Mouse (Mus musculus) kidney, embryonic 14.5 days (tissue): Measurements from ENCODE around the gene Clip2. TPM values are rescaled to one million over a fixed set of nuclear protein-coding genes. Genes with fewer than 3 reads are reported as not detected.

Experiments
- ATAC-seq: fragments of 200-750 bp; cut with Nextera tagmentation; 2 replicates; pipeline ENCODE4 v1.8.0; 2017; ENCODE audit warnings: moderate number of reproducible peaks, mild to moderate bottlenecking, moderate TSS enrichment, moderate library complexity; ENCODE audit not compliant: low FRiP score, low TSS enrichment
- H3K27ac ChIP-seq: fragments of 300-500 bp; sonication (generic); 2 replicates; pipeline ENCODE4 v1.5.1; 2014; ENCODE audit warnings: low read depth, mild to moderate bottlenecking, low read length, moderate library complexity, mixed read lengths
- H3K27me3 ChIP-seq: fragments of 300-500 bp; sonication (generic); 2 replicates; pipeline ENCODE4 v1.6.1; 2014; ENCODE audit warnings: mild to moderate bottlenecking, low read length; ENCODE audit not compliant: control insufficient read depth, insufficient read depth
- H3K36me3 ChIP-seq: fragments of 300-500 bp; sonication (generic); 2 replicates; pipeline ENCODE4 v1.6.1; 2014; ENCODE audit warnings: low read length, mixed read lengths; ENCODE audit not compliant: control insufficient read depth, insufficient read depth
- H3K4me1 ChIP-seq: fragments of 300-500 bp; sonication (generic); 2 replicates; pipeline ENCODE4 v1.6.1; 2014; ENCODE audit warnings: low read length, mixed read lengths; ENCODE audit not compliant: control insufficient read depth, insufficient read depth
- H3K4me2 ChIP-seq: fragments of 300-500 bp; sonication (generic); replicated peaks from 2 replicates; pipeline ENCODE4 v1.6.1; 2014; ENCODE audit warnings: low read depth, mild to moderate bottlenecking, low read length
- H3K4me3 ChIP-seq: fragments of 300-500 bp; sonication (generic); 2 replicates; pipeline ENCODE4 v1.5.1; 2014; ENCODE audit warnings: mild to moderate bottlenecking, low read length
- H3K9ac ChIP-seq: fragments of 300-500 bp; sonication (generic); 2 replicates; pipeline ENCODE4 v1.6.1; 2014; ENCODE audit warnings: low read depth, mild to moderate bottlenecking, low read length, moderate library complexity
- H3K9me3 ChIP-seq: fragments of 300-500 bp; sonication (generic); 2 replicates; pipeline ENCODE4 v1.6.1; 2016; ENCODE audit warnings: low read length; ENCODE audit not compliant: control insufficient read depth
- WGBS: fragments of 180-500 bp; shearing (Covaris S2); extraction: QIAGEN DNeasy Blood & Tissue Kit; methylation state at CpG from one replicate; pipeline ENCODE4 v1.1.7; 2014; 5-methylcytosine and 5-hydroxymethylcytosine counted together
- polyA plus RNA-seq: library from polyadenylated mRNA; unstranded; fragments of >200 nt; fragmentation: Nextera tagmentation; extraction: Ambion mirVana; gene quantifications from 2 replicates; pipeline ENCODE4 v1.2.1, GENCODE M21; 2014

Gene Clip2
- polyA plus RNA-seq, 1 experiment from 2014 or later = 4.4 TPM

DNA sequence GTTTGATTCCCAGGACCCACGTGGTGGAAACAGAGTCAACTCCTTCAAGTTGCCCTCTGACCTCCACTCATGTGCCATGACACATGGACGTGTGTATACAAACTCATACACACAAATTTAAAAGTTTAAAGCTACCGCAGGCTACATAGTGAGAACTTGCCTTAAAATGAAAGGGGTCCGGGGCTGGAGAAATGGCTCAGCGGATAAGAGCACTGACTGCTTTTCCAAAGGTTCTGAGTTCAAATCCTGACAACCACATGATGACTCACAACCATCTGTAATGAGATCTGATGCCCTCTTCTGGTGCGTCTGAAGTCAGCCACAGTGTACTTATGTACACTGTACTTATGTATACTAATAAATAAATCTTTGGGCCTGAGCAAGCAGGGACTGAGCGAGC lies 93.1 kb downstream of the Clip2 start:
- ATAC-seq = no peak

GRCm38 (mm10) chr5:134458416-134458815 lies 93.8 kb downstream of the Clip2 start:
- no peak for ATAC-seq
- no peak overlapping the region for H3K4me2 ChIP-seq
- H3K9me3 ChIP-seq = no peaks in the 10 kb centered on the region
- no peaks in the 10 kb centered on the region for H3K27me3 ChIP-seq
- no peak overlapping the region for H3K27ac ChIP-seq
- peaks cover 13% of the 10 kb centered on the region; the same call in 1 of the 2 replicates for H3K4me1 ChIP-seq
- H3K9ac ChIP-seq = no peak overlapping the region
- no peaks in the 10 kb centered on the region; the same call in 1 of the 2 replicates for H3K36me3 ChIP-seq
- no peak overlapping the region for H3K4me3 ChIP-seq
- 74% methylated on average over 3 of the region's 3 CpGs for WGBS

More for the DNA sequence above, 93.1 kb downstream of the Clip2 start:
- WGBS = 87% methylated on average over 7 of the region's 7 CpGs
- Histone ChIP-seq H3K27me3 (no peaks in the 10 kb centered on the region), H3K36me3 (no peaks in the 10 kb centered on the region), H3K27ac (no peak overlapping the region), H3K9me3 (no peaks in the 10 kb centered on the region), H3K4me2 (no peak overlapping the region), H3K4me1 (peaks cover 11% of the 10 kb centered on the region; the same call in 1 of the 2 replicates), H3K9ac (no peak overlapping the region), H3K4me3 (no peak overlapping the region)

DNA sequence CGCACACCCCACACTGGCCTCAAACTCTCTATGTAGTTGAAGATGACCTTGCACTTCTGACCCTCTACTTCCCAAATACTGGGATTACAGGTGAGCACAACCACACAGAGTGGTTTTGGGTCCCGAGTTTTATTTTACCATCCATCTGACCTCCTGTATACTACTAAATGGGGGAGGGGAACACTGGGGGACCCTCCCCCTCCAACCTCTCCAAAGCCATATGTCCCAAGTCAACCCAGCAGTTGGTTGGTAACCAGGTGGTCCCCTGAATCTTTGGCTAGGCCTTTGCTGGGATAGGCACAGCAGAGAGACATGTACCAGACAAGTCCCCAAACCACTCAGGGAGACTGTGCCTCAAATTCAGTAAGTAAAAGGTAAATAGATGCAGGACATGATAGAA lies 94.9 kb downstream of the Clip2 start:
- Histone ChIP-seq H3K4me3 (no peak overlapping the region), H3K27me3 (no peaks in the 10 kb centered on the region), H3K4me1 (peaks cover 13% of the 10 kb centered on the region; the same call in 1 of the 2 replicates), H3K9ac (no peak overlapping the region), H3K9me3 (no peaks in the 10 kb centered on the region), H3K4me2 (no peak overlapping the region), H3K36me3 (no peaks in the 10 kb centered on the region; the same call in 1 of the 2 replicates), H3K27ac (no peak overlapping the region)
- no peak for ATAC-seq
- 91% methylated on average over 2 of the region's 2 CpGs for WGBS

DNA sequence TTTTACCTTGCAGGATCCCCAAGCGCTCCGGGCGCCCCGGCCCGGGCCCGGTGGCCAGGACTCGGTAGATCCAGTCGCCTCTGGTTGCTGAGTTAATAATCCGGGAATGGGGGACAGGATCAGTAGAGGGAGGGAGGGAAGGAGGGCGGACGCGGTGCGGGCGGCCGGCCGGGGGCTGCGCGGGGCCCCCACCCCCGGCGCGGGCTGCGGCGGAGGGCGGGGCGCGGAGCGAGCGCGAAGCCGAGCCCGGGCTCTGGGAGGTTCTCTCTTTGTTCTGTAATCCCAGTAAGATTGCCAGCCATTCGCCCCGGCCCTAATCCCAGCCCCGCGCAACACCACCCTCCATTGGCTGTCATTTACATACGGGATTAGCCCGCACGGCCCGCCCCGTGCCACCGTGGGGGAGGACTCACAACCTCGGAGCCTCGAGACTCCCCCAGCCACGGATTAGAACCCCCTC lies 95.7 kb downstream of the Clip2 start, which contains the start of gene Gtf2ird1:
Gene Gtf2ird1, minus strand, starts transcription at position 214 of the 460 bp plus-strand sequence.
- H3K27me3 ChIP-seq = no peaks in the 10 kb centered on the region
- H3K4me1 ChIP-seq = peaks cover 13% of the 10 kb centered on the region; the same call in 1 of the 2 replicates
- peak within 1 kb of the TSS; percentile 81 for H3K4me3 ChIP-seq
- peaks cover 7% of the 10 kb centered on the region; the same call in 1 of the 2 replicates for H3K9me3 ChIP-seq
- H3K9ac ChIP-seq = peak within 1 kb of the TSS; percentile 74
- ATAC-seq = peak; percentile 77
- peaks cover 4% of the 10 kb centered on the region; the same call in 1 of the 2 replicates for H3K36me3 ChIP-seq
- under 1% methylated on average over 41 of the region's 44 CpGs for WGBS
- H3K27ac ChIP-seq = peak within 1 kb of the TSS; percentile 77
- H3K4me2 ChIP-seq = peak within 1 kb of the TSS; percentile 90

GRCm38 (mm10) chr5:134455914-134456423 lies 96.3 kb downstream of the Clip2 start:
- ATAC-seq = peak; percentile 67
- Histone ChIP-seq H3K9ac (peak overlapping the region; percentile 74), H3K27ac (peak overlapping the region; percentile 77), H3K36me3 (peaks cover 4% of the 10 kb centered on the region; the same call in 1 of the 2 replicates), H3K9me3 (peaks cover 8% of the 10 kb centered on the region; the same call in 1 of the 2 replicates), H3K4me2 (peak overlapping the region; percentile 90), H3K4me3 (peak overlapping the region; percentile 81), H3K4me1 (peaks cover 13% of the 10 kb centered on the region; the same call in 1 of the 2 replicates), H3K27me3 (no peaks in the 10 kb centered on the region)
- WGBS = 1% methylated on average over 15 of the region's 17 CpGs

DNA sequence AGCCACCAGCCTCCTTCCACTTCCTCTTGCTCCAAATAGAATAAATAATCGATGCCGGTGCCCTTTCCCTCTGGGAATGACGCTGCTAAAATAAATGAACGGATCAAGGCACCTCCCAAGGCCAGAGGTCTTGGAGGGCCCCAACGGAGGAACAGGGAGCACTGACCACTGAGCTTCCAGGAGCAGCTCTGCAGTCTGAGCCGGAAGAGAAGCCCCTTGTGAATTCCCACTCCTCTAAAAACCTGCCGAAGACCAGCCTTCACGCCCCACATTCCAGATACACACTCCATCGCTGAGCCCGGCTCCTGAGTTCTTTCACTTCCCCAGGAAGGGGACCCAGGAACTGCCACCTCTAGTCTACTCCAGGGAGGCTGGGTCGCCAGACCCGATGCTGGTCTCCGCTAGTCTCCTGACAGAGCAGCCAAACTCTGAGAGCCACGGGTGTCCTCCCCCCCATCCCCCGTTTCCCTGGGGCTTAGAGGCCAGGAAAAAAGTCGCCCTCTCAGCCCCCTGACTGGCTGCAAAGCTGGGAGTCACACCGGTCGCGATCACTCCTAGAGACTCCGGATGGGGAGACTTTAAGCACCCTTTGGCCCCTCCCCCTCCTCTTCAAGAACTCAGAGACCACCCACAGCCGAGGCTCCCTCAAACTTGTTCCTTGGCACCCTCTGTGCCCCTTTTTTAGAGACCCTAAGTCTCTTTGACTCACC lies 96.9 kb downstream of the Clip2 start:
- peak overlapping the region; percentile 77 for H3K27ac ChIP-seq
- peaks cover 8% of the 10 kb centered on the region; the same call in 1 of the 2 replicates for H3K9me3 ChIP-seq
- H3K4me2 ChIP-seq = peak overlapping the region; percentile 90
- peak overlapping the region; percentile 81 for H3K4me3 ChIP-seq
- H3K36me3 ChIP-seq = peaks cover 4% of the 10 kb centered on the region; the same call in 1 of the 2 replicates
- ATAC-seq = peak; percentile 53
- H3K9ac ChIP-seq = peak overlapping the region; percentile 74
- H3K27me3 ChIP-seq = no peaks in the 10 kb centered on the region
- H3K4me1 ChIP-seq = peaks cover 13% of the 10 kb centered on the region; the same call in 1 of the 2 replicates
- 1% methylated on average over 21 of the region's 21 CpGs for whole genome bisulfite sequencing

GRCm38 (mm10) chr5:134454421-134454820 lies 97.8 kb downstream of the Clip2 start:
- Histone ChIP-seq H3K4me1 (peaks cover 13% of the 10 kb centered on the region; the same call in 1 of the 2 replicates), H3K9ac (peak overlapping the region; percentile 74), H3K4me3 (peak overlapping the region; percentile 81), H3K4me2 (peak overlapping the region; percentile 90), H3K27me3 (no peaks in the 10 kb centered on the region), H3K9me3 (peaks cover 8% of the 10 kb centered on the region; the same call in 1 of the 2 replicates), H3K27ac (no peak overlapping the region), H3K36me3 (peaks cover 4% of the 10 kb centered on the region; the same call in 1 of the 2 replicates)
- 38% methylated on average over 9 of the region's 9 CpGs for WGBS
- ATAC-seq = no peak

DNA sequence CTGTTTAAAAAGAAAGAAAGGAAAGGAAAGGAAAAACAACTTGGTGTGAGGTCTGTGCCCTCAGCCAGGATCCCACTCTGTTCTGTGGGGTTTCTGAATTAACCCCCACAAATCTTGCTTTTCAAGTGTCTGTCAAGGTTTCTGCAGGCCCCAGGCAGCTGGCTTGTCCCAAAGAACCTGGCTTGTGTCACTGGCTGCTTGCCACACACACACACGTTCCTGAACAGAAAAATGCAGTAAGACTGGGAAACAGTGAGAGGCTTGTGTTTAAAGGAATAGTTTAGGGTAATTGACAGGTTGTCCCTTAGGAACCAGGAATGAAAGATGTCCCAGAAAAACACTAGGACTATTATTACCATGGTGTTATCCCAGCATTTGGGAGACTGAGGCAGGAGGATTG lies 98.7 kb downstream of the Clip2 start:
- Histone ChIP-seq H3K4me1 (peaks cover 13% of the 10 kb centered on the region; the same call in 1 of the 2 replicates), H3K9ac (no peak overlapping the region), H3K36me3 (peaks cover 4% of the 10 kb centered on the region; the same call in 1 of the 2 replicates), H3K27ac (no peak overlapping the region), H3K9me3 (peaks cover 8% of the 10 kb centered on the region; the same call in 1 of the 2 replicates), H3K27me3 (no peaks in the 10 kb centered on the region), H3K4me3 (no peak overlapping the region), H3K4me2 (no peak overlapping the region)
- no peak for ATAC-seq
- WGBS = 28% methylated on average over 1 of the region's 1 CpGs
